ENCODE assay signal across 8 mouse cellular contexts in the genomic region with DNA sequence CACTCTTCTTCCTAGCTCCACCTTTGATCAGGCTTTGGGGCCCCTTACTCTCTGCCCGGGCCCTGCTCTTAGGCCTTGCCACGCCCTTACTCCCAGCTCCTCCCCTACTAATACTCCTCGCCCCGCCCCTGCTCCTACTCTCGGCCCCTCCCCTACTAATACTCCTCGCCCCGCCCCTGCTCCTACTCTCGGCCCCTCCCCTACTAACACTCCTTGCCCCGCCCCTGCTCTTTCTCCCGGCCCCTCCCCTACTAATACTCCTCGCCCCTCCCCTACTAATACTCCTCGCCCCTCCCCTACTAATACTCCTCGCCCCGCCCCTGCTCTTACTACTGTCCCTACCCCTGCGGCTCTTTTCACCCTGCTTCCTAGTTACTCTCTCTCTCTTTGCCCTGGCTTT. TPM values are rescaled to one million over a fixed set of nuclear protein-coding genes. Genes with fewer than 3 reads are reported as not detected.
A peak's percentile ranks its signal among the peaks of the same experiment; 100 is the strongest.
DNase-seq lines count a peak whose midpoint lies in the region; ATAC-seq and TF ChIP-seq lines count a peak whose summit lies in the region.
"Not testable (repeated sequence)": the region's sequence is repeated elsewhere in the genome, so short reads cannot be mapped to it uniquely, and the experiment has no call there.

No protein-coding gene starts in this region.

- peaks cover 17% of the 10 kb centered on the region for H3K4me1 ChIP-seq in G1E (ENCODE audit: insufficient read depth, low read depth, low read length)
- not testable (repeated sequence) for H3K4me1 ChIP-seq in embryonic facial prominence, embryonic 11.5 days (ENCODE audit: control insufficient read depth, insufficient read depth, low read length); limb, embryonic 11.5 days (ENCODE audit: control insufficient read depth, insufficient read depth, low read length)
- peaks cover 23% of the 10 kb centered on the region for H3K4me1 ChIP-seq in hindbrain, embryonic 15.5 days (replicated peaks)

- TF ChIP-seq CTCF in G1E (IDR thresholded peaks at IDR 0.05; ENCODE audit: low read depth, low read length): not testable (repeated sequence)

- WGBS in embryonic facial prominence, embryonic 11.5 days: 25% methylated on average over 15 of the region's 15 CpGs
- 25% methylated on average over 14 of the region's 15 CpGs for WGBS in hindbrain, embryonic 15.5 days
- WGBS in limb, embryonic 11.5 days: 26% methylated on average over 15 of the region's 15 CpGs

- not testable (repeated sequence) for H3K36me3 ChIP-seq in G1E (replicated peaks); embryonic facial prominence, embryonic 11.5 days (replicated peaks; ENCODE audit: control insufficient read depth, insufficient read depth, low read depth, low read length); hindbrain, embryonic 15.5 days; limb, embryonic 11.5 days (ENCODE audit: control insufficient read depth, insufficient read depth, low read length)

- peak; percentile 62 for ATAC-seq in G1E (ENCODE audit: extremely low read depth, insufficient number of reproducible peaks, low FRiP score, poor library complexity, severe bottlenecking)
- ATAC-seq in embryonic facial prominence, embryonic 11.5 days (replicated peaks; ENCODE audit: insufficient number of reproducible peaks, low FRiP score, low TSS enrichment, low read depth); hindbrain, embryonic 15.5 days (ENCODE audit: low FRiP score, low read depth); limb, embryonic 11.5 days (ENCODE audit: insufficient number of reproducible peaks, low FRiP score, low TSS enrichment, low read depth): not testable (repeated sequence)
- peak; percentile 24; the same call in 1 of the 2 replicates for ATAC-seq in neutrophil, adult 5-6 weeks (ENCODE audit: extremely low read depth, insufficient number of reproducible peaks, low FRiP score, poor library complexity, severe bottlenecking)

- H3K27me3 ChIP-seq in G1E (ENCODE audit: insufficient read depth, low read length); embryonic facial prominence, embryonic 11.5 days (ENCODE audit: control insufficient read depth, insufficient read depth, low read length); hindbrain, embryonic 15.5 days; limb, embryonic 11.5 days (ENCODE audit: control insufficient read depth, insufficient read depth, low read length): not testable (repeated sequence)

- H3K9ac ChIP-seq in embryonic facial prominence, embryonic 11.5 days (replicated peaks; ENCODE audit: low read length); hindbrain, embryonic 15.5 days; limb, embryonic 11.5 days (ENCODE audit: low read length): not testable (repeated sequence)

- H3K27ac ChIP-seq in embryonic facial prominence, embryonic 11.5 days (replicated peaks; ENCODE audit: low read depth, low read length); hindbrain, embryonic 15.5 days (replicated peaks); limb, embryonic 11.5 days (replicated peaks; ENCODE audit: low read depth, low read length): not testable (repeated sequence)

- not testable (repeated sequence) for DNase-seq in G1E (ENCODE audit: low spot score); embryonic facial prominence, embryonic 11.5 days (ENCODE audit: low spot score); limb, embryonic 11.5 days (ENCODE audit: low spot score)
- DNase-seq in gastrocnemius, postnatal 36 days: peak; percentile 33 to 44
- DNase-seq in lung, postnatal 36 days: peak; percentile 76
- DNase-seq in thymus, postnatal 0 days (ENCODE audit: low spot score): peak; percentile 12

- intact Hi-C loops in gastrocnemius, postnatal 36 days (cut with DNase I): not testable (repeated sequence)

- H3K9me3 ChIP-seq in G1E (replicated peaks): peaks cover 15% of the 10 kb centered on the region
- H3K9me3 ChIP-seq in embryonic facial prominence, embryonic 11.5 days (replicated peaks; ENCODE audit: control insufficient read depth, low read length); hindbrain, embryonic 15.5 days; limb, embryonic 11.5 days (ENCODE audit: control insufficient read depth, low read length): not testable (repeated sequence)

- H3K4me3 ChIP-seq in G1E (ENCODE audit: low read depth, low read length): peak overlapping the region; percentile 71
- H3K4me3 ChIP-seq in embryonic facial prominence, embryonic 11.5 days (ENCODE audit: low read depth, low read length): peak overlapping the region; percentile 22; the same call in 1 of the 2 replicates
- peak overlapping the region; percentile 34 for H3K4me3 ChIP-seq in hindbrain, embryonic 15.5 days
- peak overlapping the region; percentile 3; the same call in 1 of the 2 replicates for H3K4me3 ChIP-seq in limb, embryonic 11.5 days (ENCODE audit: low read depth, low read length)

- H3K4me2 ChIP-seq in embryonic facial prominence, embryonic 11.5 days (ENCODE audit: low read depth, low read length): peak overlapping the region; percentile 37
- H3K4me2 ChIP-seq in hindbrain, embryonic 15.5 days: peak overlapping the region; percentile 58
- not testable (repeated sequence) for H3K4me2 ChIP-seq in limb, embryonic 11.5 days (ENCODE audit: low read depth, severe bottlenecking)

RNA-seq across cellular contexts. Expression of gene Catsperg1, which starts 2.8 kb away (rescaled TPM):
- 3.0 and 12.0 TPM in 2 replicates for total RNA-seq in G1E (2014; fragmentation: Nextera tagmentation)
- 1.5 and 2.1 TPM in 2 replicates for total RNA-seq in G1E (2017)
- 0.04 and 0.06 TPM in 2 replicates for polyA plus RNA-seq in G1E (2012)
- polyA plus RNA-seq in embryonic facial prominence, embryonic 11.5 days (2014; fragmentation: Nextera tagmentation; extraction: Ambion mirVana): 0.79 TPM in 1 of 2 replicates, not detected in the other
- under 1 TPM in 1 of 2 experiments, not detected in 1; 0.22 TPM for total RNA-seq in gastrocnemius, postnatal 36 days (2021)
- polyA plus RNA-seq in hindbrain, embryonic 15.5 days (2015; fragmentation: Nextera tagmentation; extraction: Ambion mirVana): 2.9 and 3.2 TPM in 2 replicates
- 0.16 and 0.45 TPM in 2 replicates for polyA plus RNA-seq in limb, embryonic 11.5 days (2014; fragmentation: Nextera tagmentation; extraction: Ambion mirVana)
- 0.98 and 3.6 TPM in 2 replicates for total RNA-seq in neutrophil, adult 5-6 weeks (2017)
- polyA plus RNA-seq in thymus, postnatal 0 days (2015; fragmentation: Nextera tagmentation; extraction: Ambion mirVana): 0.27 and 0.35 TPM in 2 replicates

RNA-seq across cellular contexts. Expression of gene Kcnk6, which starts 21.3 kb away (rescaled TPM):
- total RNA-seq in G1E (2014; fragmentation: Nextera tagmentation) (not detected in 2 replicates), G1E (2017) (0.12 TPM in 1 of 2 replicates, not detected in the other)
- not detected in 2 replicates for polyA plus RNA-seq in G1E (2012)
- 0.45 and 0.53 TPM in 2 replicates for polyA plus RNA-seq in embryonic facial prominence, embryonic 11.5 days (2014; fragmentation: Nextera tagmentation; extraction: Ambion mirVana)
- total RNA-seq in gastrocnemius, postnatal 36 days (2021): under 1 TPM; 0.91 to 0.97 TPM
- 0.77 and 2.0 TPM in 2 replicates for polyA plus RNA-seq in hindbrain, embryonic 15.5 days (2015; fragmentation: Nextera tagmentation; extraction: Ambion mirVana)
- 0.37 and 0.38 TPM in 2 replicates for polyA plus RNA-seq in limb, embryonic 11.5 days (2014; fragmentation: Nextera tagmentation; extraction: Ambion mirVana)
- 1.7 and 3.7 TPM in 2 replicates for total RNA-seq in neutrophil, adult 5-6 weeks (2017)
- 1.2 and 1.5 TPM in 2 replicates for polyA plus RNA-seq in thymus, postnatal 0 days (2015; fragmentation: Nextera tagmentation; extraction: Ambion mirVana)

RNA-seq across cellular contexts. Expression of gene Yif1b, which starts 27.1 kb away (rescaled TPM):
- total RNA-seq in G1E (2014; fragmentation: Nextera tagmentation) (114 and 133 TPM in 2 replicates), G1E (2017) (27.8 and 31.3 TPM in 2 replicates)
- polyA plus RNA-seq in G1E (2012): 228 and 275 TPM in 2 replicates
- 86.1 and 90.5 TPM in 2 replicates for polyA plus RNA-seq in embryonic facial prominence, embryonic 11.5 days (2014; fragmentation: Nextera tagmentation; extraction: Ambion mirVana)
- 10 to 100 TPM; 36.0 to 41.1 TPM for total RNA-seq in gastrocnemius, postnatal 36 days (2021)
- 95.9 and 99.5 TPM in 2 replicates for polyA plus RNA-seq in hindbrain, embryonic 15.5 days (2015; fragmentation: Nextera tagmentation; extraction: Ambion mirVana)
- polyA plus RNA-seq in limb, embryonic 11.5 days (2014; fragmentation: Nextera tagmentation; extraction: Ambion mirVana): 90.8 and 101 TPM in 2 replicates
- 4.4 and 5.2 TPM in 2 replicates for total RNA-seq in neutrophil, adult 5-6 weeks (2017)
- polyA plus RNA-seq in thymus, postnatal 0 days (2015; fragmentation: Nextera tagmentation; extraction: Ambion mirVana): 76.4 and 79.3 TPM in 2 replicates

RNA-seq across cellular contexts. Expression of gene Psmd8, which starts 30.5 kb away (rescaled TPM):
- total RNA-seq in G1E (2014; fragmentation: Nextera tagmentation) (157 TPM in 2 replicates), G1E (2017) (187 and 209 TPM in 2 replicates)
- 103 and 111 TPM in 2 replicates for polyA plus RNA-seq in G1E (2012)
- polyA plus RNA-seq in embryonic facial prominence, embryonic 11.5 days (2014; fragmentation: Nextera tagmentation; extraction: Ambion mirVana): 321 and 334 TPM in 2 replicates
- total RNA-seq in gastrocnemius, postnatal 36 days (2021): 100 to 1,000 TPM; 155 to 172 TPM
- polyA plus RNA-seq in hindbrain, embryonic 15.5 days (2015; fragmentation: Nextera tagmentation; extraction: Ambion mirVana): 272 and 274 TPM in 2 replicates
- polyA plus RNA-seq in limb, embryonic 11.5 days (2014; fragmentation: Nextera tagmentation; extraction: Ambion mirVana): 336 and 340 TPM in 2 replicates
- total RNA-seq in neutrophil, adult 5-6 weeks (2017): 122 and 123 TPM in 2 replicates
- polyA plus RNA-seq in thymus, postnatal 0 days (2015; fragmentation: Nextera tagmentation; extraction: Ambion mirVana): 358 and 374 TPM in 2 replicates

RNA-seq across cellular contexts. Expression of gene 2200002D01Rik, which starts 37.3 kb away (rescaled TPM):
- total RNA-seq in G1E (2014; fragmentation: Nextera tagmentation): not detected in 2 replicates
- 0.12 and 0.22 TPM in 2 replicates for total RNA-seq in G1E (2017)
- polyA plus RNA-seq in G1E (2012): not detected in 2 replicates
- 1.5 and 2.6 TPM in 2 replicates for polyA plus RNA-seq in embryonic facial prominence, embryonic 11.5 days (2014; fragmentation: Nextera tagmentation; extraction: Ambion mirVana)
- under 1 TPM; 0.28 to 0.86 TPM for total RNA-seq in gastrocnemius, postnatal 36 days (2021)
- 0.67 and 0.75 TPM in 2 replicates for polyA plus RNA-seq in hindbrain, embryonic 15.5 days (2015; fragmentation: Nextera tagmentation; extraction: Ambion mirVana)
- polyA plus RNA-seq in limb, embryonic 11.5 days (2014; fragmentation: Nextera tagmentation; extraction: Ambion mirVana): 1.4 and 2.3 TPM in 2 replicates
- 2.4 and 2.8 TPM in 2 replicates for total RNA-seq in neutrophil, adult 5-6 weeks (2017)
- 7.8 and 9.6 TPM in 2 replicates for polyA plus RNA-seq in thymus, postnatal 0 days (2015; fragmentation: Nextera tagmentation; extraction: Ambion mirVana)

Comparison
In these comparisons a context has a peak if more than half of its experiments do, and no peak if none do; other contexts are left out.
1. H3K4me3 ChIP-seq: peak in every context shown above with its lines; median percentile 71 in G1E; 34 in hindbrain, embryonic 15.5 days; 22 in embryonic facial prominence, embryonic 11.5 days; 3 in limb, embryonic 11.5 days.